In the genomic region with DNA sequence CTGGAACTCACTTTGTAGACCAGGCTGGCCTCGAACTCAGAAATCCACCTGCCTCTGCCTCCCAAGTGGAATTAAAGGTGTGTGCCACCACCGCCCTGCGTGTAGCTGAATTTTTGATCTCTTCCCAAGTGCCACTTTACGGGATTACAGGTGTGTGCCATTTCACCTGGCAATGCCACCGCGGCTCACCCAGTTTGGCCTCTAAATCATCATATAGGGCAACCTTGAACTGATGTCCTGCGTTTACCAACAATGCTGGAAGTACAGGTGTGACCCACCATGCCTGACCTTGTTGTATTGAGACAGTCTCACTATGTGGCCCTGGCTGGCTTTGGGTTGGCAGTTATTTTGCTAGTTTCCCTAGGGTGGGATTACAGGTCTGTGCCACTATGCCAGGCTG, we compare ENCODE assay signal across 24 mouse cellular contexts. TPM values are rescaled to one million over a fixed set of nuclear protein-coding genes. Genes with fewer than 3 reads are reported as not detected.
A peak's percentile ranks its signal among the peaks of the same experiment; 100 is the strongest.
DNase-seq lines count a peak whose midpoint lies in the region; ATAC-seq lines count a peak whose summit lies in the region.
"Had no signal": no experiment of that assay in that cellular context is flagged by ENCODE, and none has a peak within 500 bp of the region (broad histone marks: within the 10 kb centered on the region; RNA-seq: fewer than 3 reads in every experiment).

No protein-coding gene starts in this region.

- no peak overlapping the region for H3K4me3 ChIP-seq in heart, embryonic 12.5 days
- H3K4me3 ChIP-seq in liver, embryonic 16.5 days (ENCODE audit: low read depth, low read length), result no peak overlapping the region
- no peak overlapping the region for H3K4me3 ChIP-seq in liver, embryonic 12.5 days
- H3K4me3 ChIP-seq: forebrain, embryonic 12.5 days; heart, embryonic 15.5 days; hindbrain, embryonic 15.5 days had no signal

- H3K27ac ChIP-seq in heart, embryonic 12.5 days (ENCODE audit: poor library complexity, severe bottlenecking), result no peak overlapping the region
- peak overlapping the region; percentile 28 for H3K27ac ChIP-seq in liver, embryonic 16.5 days (ENCODE audit: low read length)
- H3K27ac ChIP-seq in liver, embryonic 12.5 days, result no peak overlapping the region

- no peak for ATAC-seq in heart, embryonic 12.5 days (ENCODE audit: insufficient number of reproducible peaks, low FRiP score)
- no peak for ATAC-seq in liver, embryonic 16.5 days (ENCODE audit: low read depth)
- ATAC-seq in liver, embryonic 12.5 days, result no peak
- ATAC-seq: activated CD4-positive, CD25-positive, alpha-beta regulatory T cell, adult 4 months; CD4-positive, CD25-positive, alpha-beta regulatory T cell, adult 4 months; forebrain, embryonic 16.5 days; intestine, postnatal 0 days had no signal

- H3K4me1 ChIP-seq in heart, embryonic 12.5 days (replicated peaks), result peaks cover 30% of the 10 kb centered on the region
- H3K4me1 ChIP-seq in liver, embryonic 16.5 days (ENCODE audit: control insufficient read depth, low read depth, low read length), result peaks cover 19% of the 10 kb centered on the region
- peaks cover 45% of the 10 kb centered on the region for H3K4me1 ChIP-seq in liver, embryonic 12.5 days

- H3K36me3 ChIP-seq in heart, embryonic 12.5 days, result no peaks in the 10 kb centered on the region
- no peaks in the 10 kb centered on the region for H3K36me3 ChIP-seq in liver, embryonic 16.5 days (ENCODE audit: control insufficient read depth, insufficient read depth)
- no peaks in the 10 kb centered on the region for H3K36me3 ChIP-seq in liver, embryonic 12.5 days
- H3K36me3 ChIP-seq: forebrain, embryonic 12.5 days; heart, embryonic 15.5 days; hindbrain, embryonic 15.5 days had no signal

- H3K4me2 ChIP-seq in heart, embryonic 12.5 days, result no peak overlapping the region
- no peak overlapping the region for H3K4me2 ChIP-seq in liver, embryonic 16.5 days (ENCODE audit: low read depth, low read length)
- no peak overlapping the region for H3K4me2 ChIP-seq in liver, embryonic 12.5 days
- H3K4me2 ChIP-seq: forebrain, embryonic 12.5 days; heart, embryonic 11.5 days; heart, embryonic 15.5 days; hindbrain, embryonic 15.5 days had no signal

- 0 out of 2 replicates have a peak, but pooled peaks cover 3% of the 10 kb centered on the region for H3K27me3 ChIP-seq in heart, embryonic 12.5 days (replicated peaks)
- no peaks in the 10 kb centered on the region for H3K27me3 ChIP-seq in liver, embryonic 16.5 days (ENCODE audit: control insufficient read depth, insufficient read depth, low read depth, low read length)
- 0 out of 2 replicates have a peak, but pooled peaks cover 3% of the 10 kb centered on the region for H3K27me3 ChIP-seq in liver, embryonic 12.5 days (replicated peaks)
- H3K27me3 ChIP-seq: forebrain, embryonic 12.5 days; heart, embryonic 15.5 days; hindbrain, embryonic 15.5 days had no signal

- H3K9ac ChIP-seq in heart, embryonic 12.5 days, result no peak overlapping the region
- H3K9ac ChIP-seq in liver, embryonic 16.5 days (ENCODE audit: low read depth, low read length), result no peak overlapping the region
- no peak overlapping the region for H3K9ac ChIP-seq in liver, embryonic 12.5 days
- H3K9ac ChIP-seq: forebrain, embryonic 12.5 days; heart, embryonic 15.5 days; hindbrain, embryonic 15.5 days had no signal

- DNase-seq in cerebellum, adult 9-11 months, result peak; percentile 54
- DNase-seq in cerebellum, postnatal 14 days, result no peak
- DNase-seq in heart, adult 11 months, result peak; percentile 89
- DNase-seq: adrenal gland, adult 8-10 months; adrenal gland, postnatal 25 days; cerebellum, adult 8-10 months; cerebellum, postnatal 36 days; embryo, embryonic 11 days; gastrocnemius, postnatal 10 days; gastrocnemius, postnatal 36 days; heart, postnatal 10 days; heart, postnatal 36 days; kidney, adult 2 months had no signal

- 87% methylated on average over 7 of the region's 7 CpGs for WGBS in heart, embryonic 12.5 days
- WGBS in liver, embryonic 16.5 days (ENCODE audit: insufficient replicate concordance), result 82% methylated on average over 7 of the region's 7 CpGs
- 84% methylated on average over 7 of the region's 7 CpGs for WGBS in liver, embryonic 12.5 days (ENCODE audit: insufficient replicate concordance)

- H3K9me3 ChIP-seq in heart, embryonic 12.5 days (replicated peaks), result no peaks in the 10 kb centered on the region
- no peaks in the 10 kb centered on the region for H3K9me3 ChIP-seq in liver, embryonic 16.5 days (replicated peaks; ENCODE audit: control insufficient read depth, low read length)
- no peaks in the 10 kb centered on the region for H3K9me3 ChIP-seq in liver, embryonic 12.5 days (replicated peaks)
- H3K9me3 ChIP-seq: forebrain, embryonic 12.5 days; heart, embryonic 15.5 days; hindbrain, embryonic 15.5 days had no signal

RNA-seq across cellular contexts. Expression of a gene that starts 1.6 kb away (rescaled TPM):
- 37.6 and 38.8 TPM in 2 replicates for polyA plus RNA-seq in heart, embryonic 12.5 days (2016; fragmentation: Nextera tagmentation; extraction: Ambion mirVana)
- 8.2 TPM in 2 replicates for polyA plus RNA-seq in liver, embryonic 16.5 days (2015; fragmentation: Nextera tagmentation; extraction: Ambion mirVana)
- polyA plus RNA-seq in liver, embryonic 12.5 days (2016; fragmentation: Nextera tagmentation; extraction: Ambion mirVana), result 13.8 and 15.1 TPM in 2 replicates

RNA-seq across cellular contexts. Expression of a gene that starts 26.8 kb away (rescaled TPM):
- polyA plus RNA-seq in heart, embryonic 12.5 days (2016; fragmentation: Nextera tagmentation; extraction: Ambion mirVana), result 49.9 and 51.6 TPM in 2 replicates
- polyA plus RNA-seq in liver, embryonic 16.5 days (2015; fragmentation: Nextera tagmentation; extraction: Ambion mirVana), result 3.1 and 3.4 TPM in 2 replicates
- 1.5 and 1.6 TPM in 2 replicates for polyA plus RNA-seq in liver, embryonic 12.5 days (2016; fragmentation: Nextera tagmentation; extraction: Ambion mirVana)
- polyA plus RNA-seq: activated CD4-positive, CD25-positive, alpha-beta regulatory T cell, adult 4 months; CD4-positive, CD25-positive, alpha-beta regulatory T cell, adult 4 months had no signal

Comparison
In these comparisons a context has a peak if more than half of its experiments do, and no peak if none do; other contexts are left out.
1. DNase-seq: peak in cerebellum, adult 9-11 months (single experiment) and heart, adult 11 months (single experiment); none in cerebellum, postnatal 14 days (0 of 2).
2. RNA of a gene that starts 26.8 kb away (polyA plus RNA-seq): 49.9 to 51.6 TPM in heart, embryonic 12.5 days; 3.1 to 3.4 TPM in liver, embryonic 16.5 days and 1.5 to 1.6 TPM in liver, embryonic 12.5 days; every median in the first group is over 10 times any median in the second.